Comparison of ENCODE assay signal across 1 mouse cellular context in genomic region chr3:88677399-88677798, GRCm38 (mm10).
TF ChIP-seq lines count a peak whose summit lies in the region.

No protein-coding gene starts in this region.

TF ChIP-seq in CH12.LX, 34 proteins besides CTCF, POLR2A, EP300 and RAD21:
- TF ChIP-seq NELFE (IDR thresholded peaks at IDR 0.05; ENCODE audit: low read depth, low read length) (0 out of 2 replicates have a peak, but pooled peaks have one; percentile 21), MAZ (IDR thresholded peaks at IDR 0.05; ENCODE audit: low read depth, low read length) (no peak), IRF4 (IDR thresholded peaks at IDR 0.05; ENCODE audit: low read depth, low read length) (no peak; the same call in 1 of the 2 replicates), ZC3H11A (IDR thresholded peaks at IDR 0.05; ENCODE audit: low read depth, low read length) (peak; percentile 36; the same call in 1 of the 2 replicates), MEF2A (IDR thresholded peaks at IDR 0.05; ENCODE audit: borderline replicate concordance, low read depth, low read length) (peak; percentile 38; the same call in 1 of the 2 replicates), MXI1 (IDR thresholded peaks at IDR 0.05; ENCODE audit: low read depth, low read length) (peak; percentile 43; the same call in 1 of the 2 replicates), USF1 (IDR thresholded peaks at IDR 0.05; ENCODE audit: low read depth, low read length) (no peak), SIN3A (IDR thresholded peaks at IDR 0.05; ENCODE audit: low read length) (0 out of 2 replicates have a peak, but pooled peaks have one; percentile 26), POLR2AphosphoS2 (IDR thresholded peaks at IDR 0.05; ENCODE audit: low read depth, low read length) (no peak), KAT2A (IDR thresholded peaks at IDR 0.05; ENCODE audit: insufficient replicate concordance, low read length) (no peak), SMC3 (IDR thresholded peaks at IDR 0.05; ENCODE audit: low read depth, low read length) (peak; percentile 77), NRF1 (IDR thresholded peaks at IDR 0.05; ENCODE audit: low read depth, low read length) (0 out of 2 replicates have a peak, but pooled peaks have one; percentile 28), TCF12 (IDR thresholded peaks at IDR 0.05; ENCODE audit: low read depth, low read length) (0 out of 2 replicates have a peak, but pooled peaks have one; percentile 9)
TF ChIP-seq in CH12.LX: peak in this region for 8.
